Mouse (Mus musculus) ES-Bruce4 (cell line): ENCODE measurements around the gene Myrip. TPM values are rescaled to one million over a fixed set of nuclear protein-coding genes. Genes with fewer than 3 reads are reported as not detected.

ENCODE experiments used
- H3K27ac ChIP-seq: 2 replicates; pipeline ENCODE4 v1.5.1; 2012; ENCODE audit warnings: low read length, inconsistent platforms; ENCODE audit not compliant: insufficient read depth
- H3K27me3 ChIP-seq: 2 replicates; pipeline ENCODE4 v1.6.1; 2012; ENCODE audit warnings: mild to moderate bottlenecking, low read length, inconsistent platforms; ENCODE audit not compliant: control insufficient read depth, poor library complexity, insufficient read depth, severe bottlenecking
- H3K36me3 ChIP-seq: 2 replicates; pipeline ENCODE4 v1.6.1; 2012; ENCODE audit warnings: inconsistent platforms, mild to moderate bottlenecking, low read length, moderate library complexity; ENCODE audit not compliant: control insufficient read depth, poor library complexity, insufficient read depth, severe bottlenecking
- H3K4me1 ChIP-seq: one replicate; pipeline ENCODE4 v1.8.1; 2011; ENCODE audit warnings: low read length; ENCODE audit not compliant: control insufficient read depth, insufficient read depth
- H3K4me3 ChIP-seq: 2 replicates; pipeline ENCODE4 v1.5.1; 2011; ENCODE audit warnings: low read depth, mild to moderate bottlenecking, low read length
- H3K9ac ChIP-seq: 2 replicates; pipeline ENCODE4 v1.6.1; 2012; ENCODE audit warnings: low read depth, mild to moderate bottlenecking, inconsistent platforms; ENCODE audit not compliant: poor library complexity, severe bottlenecking
- H3K9me3 ChIP-seq: replicated peaks from 2 replicates; pipeline ENCODE4 v1.6.1; 2012; ENCODE audit warnings: mild to moderate bottlenecking, low read length, inconsistent platforms; ENCODE audit not compliant: control insufficient read depth, poor library complexity, insufficient read depth, severe bottlenecking
- CTCF ChIP-seq: IDR thresholded peaks from one replicate; pipeline ENCODE4 v1.8.1; 2011; ENCODE audit warnings: low read depth, low read length
- EP300 ChIP-seq: IDR thresholded peaks from 2 replicates; pipeline ENCODE4 v1.6.1; 2011; ENCODE audit warnings: low read depth, low read length; ENCODE audit not compliant: insufficient read depth
- POLR2A ChIP-seq: IDR thresholded peaks from one replicate; pipeline ENCODE4 v1.8.1; 2011; ENCODE audit warnings: low read length; ENCODE audit not compliant: insufficient read depth
- polyA plus RNA-seq: library from polyadenylated mRNA; stranded (reverse); fragments of >200 nt; gene quantifications from 2 replicates; pipeline ENCODE4 v1.2.4, GENCODE M21; 2011; ENCODE audit warnings: low read depth; ENCODE audit not compliant: missing spikeins, insufficient read depth, insufficient read length

Gene Myrip
- polyA plus RNA-seq, 1 experiment = 0.24 TPM

DNA sequence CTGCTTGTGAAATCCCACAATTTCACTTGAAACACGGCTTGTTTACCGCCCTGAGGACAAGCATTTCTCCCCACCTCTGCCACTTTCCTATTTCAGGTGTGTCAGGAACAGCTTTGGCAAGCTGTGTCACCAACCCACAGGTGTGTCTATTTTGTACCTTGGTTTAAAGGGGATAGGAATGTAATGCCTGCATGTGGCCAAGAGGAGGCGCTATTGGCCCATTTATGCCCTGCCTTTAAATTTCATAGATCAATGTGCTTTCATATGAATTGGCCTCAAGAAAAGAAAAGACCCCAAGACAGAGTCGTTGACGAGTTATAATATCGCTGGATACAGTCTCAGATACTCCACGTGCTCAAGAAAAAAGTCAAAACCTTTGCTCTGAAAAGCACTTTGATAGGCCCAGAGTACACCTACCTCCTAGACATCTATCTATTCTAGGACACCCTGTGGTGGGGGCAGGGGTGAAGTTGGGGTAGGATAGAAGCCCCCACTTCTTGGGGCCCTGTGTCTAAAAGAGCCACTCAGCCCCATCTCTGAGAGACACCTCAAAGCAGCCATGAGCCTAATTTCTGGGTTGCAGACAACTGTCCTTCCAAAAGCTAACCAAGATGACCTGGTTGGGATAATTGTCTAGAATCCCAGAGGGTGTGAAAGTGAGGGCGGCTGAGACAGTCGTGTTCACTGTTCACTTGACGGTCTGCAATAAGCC lies 200.0 kb downstream of the Myrip start:
- Histone ChIP-seq H3K27ac (no peak overlapping the region), H3K4me3 (no peak overlapping the region), H3K4me1 (no peaks in the 10 kb centered on the region), H3K36me3 (no peaks in the 10 kb centered on the region), H3K9ac (no peak overlapping the region), H3K9me3 (peaks cover 4% of the 10 kb centered on the region), H3K27me3 (no peaks in the 10 kb centered on the region)
- TF ChIP-seq CTCF (peak; percentile 17), EP300 (no peak)

- TF ChIP-seq EP300 (no peak), CTCF (peak; percentile 24), POLR2A (no peak)
- H3K27ac ChIP-seq = no peak overlapping the region
- H3K36me3 ChIP-seq = no peaks in the 10 kb centered on the region
- no peak overlapping the region for H3K4me3 ChIP-seq
- no peak overlapping the region for H3K9ac ChIP-seq
- H3K27me3 ChIP-seq = no peaks in the 10 kb centered on the region
- H3K4me1 ChIP-seq = no peaks in the 10 kb centered on the region
- H3K9me3 ChIP-seq = peaks cover 7% of the 10 kb centered on the region
These were observed 200.7 kb downstream of the Myrip start for GRCm38 (mm10) chr9:120502013-120502412.

DNA sequence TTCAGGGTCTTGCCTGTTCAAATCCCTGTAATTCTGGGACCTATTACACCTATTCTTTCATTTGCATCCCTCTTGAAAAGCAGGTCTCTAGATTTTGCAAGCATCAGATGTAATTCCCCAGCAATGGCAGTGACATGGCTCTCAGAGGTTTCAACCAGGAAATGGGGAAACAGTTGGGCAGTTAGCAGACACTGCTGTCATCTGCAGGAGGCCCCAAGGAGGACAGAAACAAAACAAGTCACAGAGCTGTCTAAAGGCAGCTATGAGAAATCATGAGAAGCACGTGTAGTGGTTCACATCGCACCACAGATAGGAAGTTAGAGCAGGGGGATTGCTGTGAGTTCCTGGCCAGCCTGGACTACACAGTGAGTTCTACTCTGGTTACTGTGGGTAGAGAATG lies 203.1 kb downstream of the Myrip start:
- no peaks in the 10 kb centered on the region for H3K4me1 ChIP-seq
- H3K27ac ChIP-seq = no peak overlapping the region
- H3K36me3 ChIP-seq = no peaks in the 10 kb centered on the region
- H3K9ac ChIP-seq = no peak overlapping the region
- no peak overlapping the region for H3K4me3 ChIP-seq
- no peaks in the 10 kb centered on the region for H3K27me3 ChIP-seq
- TF ChIP-seq CTCF (no peak), POLR2A (no peak), EP300 (no peak)
- peaks cover 9% of the 10 kb centered on the region for H3K9me3 ChIP-seq

DNA sequence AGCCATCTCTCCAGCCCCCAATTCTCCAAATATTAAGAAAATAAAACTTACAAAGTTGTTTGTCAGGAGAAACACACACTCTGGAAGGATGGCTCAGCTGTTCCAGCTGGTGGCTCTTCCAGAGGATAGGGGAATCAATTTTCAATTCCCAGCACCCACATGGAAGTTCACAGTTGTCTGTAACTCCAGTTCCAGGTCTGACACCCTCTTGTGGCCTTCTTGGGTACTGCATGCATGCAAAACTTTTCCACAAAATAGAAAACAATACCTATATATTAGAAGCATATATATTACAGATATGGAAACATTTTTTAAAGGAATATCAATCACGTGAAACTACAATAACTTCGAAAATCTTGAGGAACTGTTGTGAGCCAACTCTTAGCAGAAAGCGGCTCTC lies 210.5 kb downstream of the Myrip start:
- H3K4me1 ChIP-seq = no peaks in the 10 kb centered on the region
- no peak for TF ChIP-seq CTCF
- no peak for TF ChIP-seq POLR2A
- TF ChIP-seq EP300 = no peak
- H3K27ac ChIP-seq = no peak overlapping the region
- no peaks in the 10 kb centered on the region for H3K27me3 ChIP-seq
- no peak overlapping the region for H3K9ac ChIP-seq
- H3K9me3 ChIP-seq = peaks cover 7% of the 10 kb centered on the region
- no peaks in the 10 kb centered on the region for H3K36me3 ChIP-seq
- no peak overlapping the region for H3K4me3 ChIP-seq

DNA sequence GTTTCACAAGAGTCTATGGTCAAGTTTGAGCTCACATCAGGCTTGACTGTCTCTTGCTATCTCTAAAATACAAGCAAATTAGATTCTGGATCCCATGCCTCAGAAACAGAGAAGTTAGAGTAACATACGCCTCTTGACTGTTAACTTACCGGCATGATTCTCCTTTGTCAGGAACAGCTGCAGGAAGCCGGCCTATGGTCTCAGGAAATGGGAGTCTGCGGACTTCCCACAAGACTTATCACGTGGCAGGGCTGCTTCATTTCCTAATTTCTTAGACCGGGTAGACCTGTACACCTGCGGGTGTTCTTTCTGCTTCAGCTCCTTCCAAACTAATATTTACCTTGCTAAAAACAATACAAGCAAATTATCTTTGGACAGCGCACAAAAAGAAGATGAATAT lies 215.4 kb downstream of the Myrip start:
- no peak overlapping the region for H3K9ac ChIP-seq
- no peaks in the 10 kb centered on the region for H3K27me3 ChIP-seq
- no peak overlapping the region for H3K27ac ChIP-seq
- H3K4me1 ChIP-seq = no peaks in the 10 kb centered on the region
- no peaks in the 10 kb centered on the region for H3K36me3 ChIP-seq
- H3K4me3 ChIP-seq = no peak overlapping the region
- TF ChIP-seq EP300 (no peak), POLR2A (no peak), CTCF (no peak)
- H3K9me3 ChIP-seq = peaks cover 2% of the 10 kb centered on the region; the same call in 1 of the 2 replicates

DNA sequence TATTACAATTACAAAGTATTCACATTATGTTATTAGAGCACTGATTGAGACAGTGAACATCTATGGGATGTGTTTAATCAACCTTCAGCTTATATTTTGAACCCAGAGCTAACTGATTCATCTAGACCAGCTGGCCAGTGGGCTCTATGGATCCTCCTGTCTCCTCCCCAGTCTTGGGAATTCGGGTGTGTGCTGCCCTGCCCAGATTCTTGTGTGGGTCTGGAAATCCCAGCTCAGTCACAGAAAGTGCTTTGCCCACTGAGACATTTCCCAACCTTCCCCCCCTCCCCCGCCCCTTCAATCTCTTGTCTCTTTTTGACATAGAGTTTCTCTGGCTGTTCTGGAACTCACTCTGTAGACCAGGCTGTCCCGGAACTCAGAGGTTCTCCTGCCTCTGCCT lies 217.6 kb downstream of the Myrip start:
- Histone ChIP-seq H3K4me1 (no peaks in the 10 kb centered on the region), H3K9ac (no peak overlapping the region), H3K4me3 (no peak overlapping the region), H3K27me3 (no peaks in the 10 kb centered on the region), H3K36me3 (no peaks in the 10 kb centered on the region), H3K27ac (no peak overlapping the region), H3K9me3 (no peaks in the 10 kb centered on the region)
- TF ChIP-seq POLR2A = no peak
- no peak for TF ChIP-seq CTCF
- TF ChIP-seq EP300 = no peak
